Mouse (Mus musculus) myocyte (in vitro differentiated cells): ENCODE data around the gene Kalrn. TPM values are rescaled to one million over a fixed set of nuclear protein-coding genes. Genes with fewer than 3 reads are reported as not detected.
A peak's percentile ranks its signal among the peaks of the same experiment; 100 is the strongest.

Source experiments
- H3K27me3 ChIP-seq: one replicate; pipeline ENCODE4 v1.6.1; 2011; ENCODE audit not compliant: control insufficient read depth, insufficient read depth, insufficient read length
- H3K36me3 ChIP-seq: one replicate; pipeline ENCODE4 v1.6.1; 2011; ENCODE audit not compliant: control insufficient read depth, insufficient read depth
- H3K4me2 ChIP-seq: one replicate; pipeline ENCODE4 v1.6.1; 2011; ENCODE audit warnings: low read depth, control low read depth
- H3K4me3 ChIP-seq: one replicate; pipeline ENCODE4 v1.5.1; 2011; ENCODE audit warnings: mild to moderate bottlenecking, control low read depth, moderate library complexity
- H3K79me2 ChIP-seq: one replicate; pipeline ENCODE4 v1.6.1; 2011; ENCODE audit not compliant: control insufficient read depth, insufficient read depth
- H3ac ChIP-seq: one replicate; pipeline ENCODE4 v1.6.1; 2011; ENCODE audit not compliant: control insufficient read depth, insufficient read length
- CEBPB ChIP-seq: IDR thresholded peaks from 2 replicates; pipeline ENCODE4 v1.6.1; 2011; ENCODE audit warnings: mild to moderate bottlenecking, moderate library complexity; ENCODE audit not compliant: poor library complexity, insufficient read depth, severe bottlenecking
- E2F4 ChIP-seq: IDR thresholded peaks from one replicate; pipeline ENCODE4 v1.6.1; 2011; ENCODE audit warnings: mild to moderate bottlenecking, control low read depth, moderate library complexity; ENCODE audit not compliant: insufficient read depth
- MAX ChIP-seq: IDR thresholded peaks from one replicate; pipeline ENCODE4 v1.6.1; 2011; ENCODE audit warnings: low read depth, mild to moderate bottlenecking, control low read depth
- MYOD1 ChIP-seq, 3 experiments: IDR thresholded peaks; one replicate each; pipeline ENCODE4 v1.6.1; 2011; ENCODE audit warnings: control low read depth in 2 of 3, low read depth in 2 of 3, mild to moderate bottlenecking in 2 of 3, moderate library complexity in 1 of 3; ENCODE audit not compliant: insufficient read length in 2 of 3, control insufficient read depth in 1 of 3
- MYOG ChIP-seq, 3 experiments: IDR thresholded peaks; one replicate each; pipeline ENCODE4 v1.6.1; 2011; ENCODE audit warnings: control low read depth in 2 of 3, low read depth in 2 of 3, mild to moderate bottlenecking in 2 of 3; ENCODE audit not compliant: insufficient read length in 2 of 3, control insufficient read depth in 1 of 3, insufficient read depth in 1 of 3
- POLR2A ChIP-seq: IDR thresholded peaks from one replicate; pipeline ENCODE4 v1.6.1; 2011; ENCODE audit warnings: low read depth, mild to moderate bottlenecking, control low read depth, moderate library complexity; ENCODE audit not compliant: insufficient read length
- POLR2AphosphoS2 ChIP-seq: IDR thresholded peaks from one replicate; pipeline ENCODE4 v1.6.1; 2011; ENCODE audit warnings: low read depth, control low read depth; ENCODE audit not compliant: insufficient read length
- REST ChIP-seq: IDR thresholded peaks from one replicate; pipeline ENCODE4 v1.6.1; 2011; ENCODE audit warnings: mild to moderate bottlenecking, control low read depth, moderate library complexity; ENCODE audit not compliant: insufficient read depth, insufficient read length
- SRF ChIP-seq: IDR thresholded peaks from one replicate; pipeline ENCODE4 v1.6.1; 2011; ENCODE audit warnings: low read depth; ENCODE audit not compliant: control insufficient read depth, insufficient read length
- TCF12 ChIP-seq: IDR thresholded peaks from one replicate; pipeline ENCODE4 v1.6.1; 2011; ENCODE audit warnings: mild to moderate bottlenecking, control low read depth; ENCODE audit not compliant: poor library complexity, insufficient read depth, severe bottlenecking
- TCF3 ChIP-seq: IDR thresholded peaks from one replicate; pipeline ENCODE4 v1.6.1; 2011; ENCODE audit warnings: low read depth, control low read depth; ENCODE audit not compliant: insufficient read length
- USF1 ChIP-seq: IDR thresholded peaks from one replicate; pipeline ENCODE4 v1.6.1; 2011; ENCODE audit warnings: low read depth, mild to moderate bottlenecking, control low read depth, moderate library complexity
- polyA plus RNA-seq: library from polyadenylated mRNA; unstranded; fragments of >200 nt; fragmentation: generic; extraction: Trizol; gene quantifications from one replicate; pipeline ENCODE4 v1.2.1, GENCODE M21; 2012; ENCODE audit warnings: missing spikeins

Gene Kalrn
- polyA plus RNA-seq, 1 experiment: 5.5 TPM

DNA sequence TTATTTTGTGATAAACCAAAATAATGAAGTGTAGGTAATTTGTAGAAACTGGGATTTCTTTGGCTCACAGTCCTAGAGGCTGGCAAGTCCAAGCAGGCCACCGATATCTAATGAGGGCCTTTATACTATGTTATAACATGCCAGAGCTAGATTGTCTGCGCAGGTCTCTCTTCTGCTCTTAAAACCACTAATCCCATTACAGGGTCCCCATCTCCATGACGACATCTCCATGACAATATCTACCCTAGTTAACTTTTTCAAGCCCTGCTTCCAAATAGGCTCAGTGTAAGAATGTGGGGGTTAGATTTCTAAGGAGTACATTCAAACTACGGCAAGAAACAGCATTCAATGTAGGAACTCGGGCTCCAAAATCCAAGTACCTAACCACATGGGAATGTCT, 143.2 kb downstream of the Kalrn start:
- Histone ChIP-seq H3K27me3 (no peaks in the 10 kb centered on the region), H3ac (no peak overlapping the region), H3K79me2 (no peaks in the 10 kb centered on the region), H3K36me3 (no peaks in the 10 kb centered on the region), H3K4me3 (no peak overlapping the region), H3K4me2 (no peak overlapping the region)
- TF ChIP-seq E2F4 (no peak), SRF (no peak), REST (no peak), TCF12 (no peak), USF1 (no peak), MAX (no peak), MYOD1 (IDR thresholded peaks at IDR 0.05; ENCODE audit: control insufficient read depth in 1 of 3, insufficient read length in 2 of 3, low read depth in 2 of 3) (no peak), TCF3 (no peak), POLR2A (no peak), POLR2AphosphoS2 (no peak), MYOG (IDR thresholded peaks at IDR 0.05; ENCODE audit: control insufficient read depth in 1 of 3, insufficient read depth in 1 of 3, insufficient read length in 2 of 3, low read depth in 2 of 3) (no peak), CEBPB (no peak)

DNA sequence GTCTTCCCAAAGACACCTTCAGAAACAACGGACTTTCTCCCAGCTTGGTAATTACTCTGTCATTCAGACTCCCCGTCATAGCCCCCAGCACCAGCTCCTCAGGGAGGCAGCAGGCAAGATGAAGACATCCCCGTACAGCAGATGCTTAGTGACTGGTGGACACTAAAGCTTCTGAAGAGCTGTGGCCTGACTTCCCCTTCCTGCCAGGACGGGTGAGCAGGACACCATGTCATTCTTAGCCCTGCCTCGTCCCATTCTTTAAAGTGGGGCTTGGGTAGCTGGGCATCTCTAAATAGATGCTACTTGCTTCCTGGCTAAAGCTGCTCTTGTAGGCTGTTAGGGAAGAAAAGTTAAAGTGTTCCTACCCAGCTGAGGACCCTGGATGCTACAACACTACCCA, 145.7 kb downstream of the Kalrn start:
- TF ChIP-seq POLR2AphosphoS2 (no peak), MYOD1 (IDR thresholded peaks at IDR 0.05; ENCODE audit: control insufficient read depth in 1 of 3, insufficient read length in 2 of 3, low read depth in 2 of 3) (no peak), SRF (no peak), TCF3 (no peak)

DNA sequence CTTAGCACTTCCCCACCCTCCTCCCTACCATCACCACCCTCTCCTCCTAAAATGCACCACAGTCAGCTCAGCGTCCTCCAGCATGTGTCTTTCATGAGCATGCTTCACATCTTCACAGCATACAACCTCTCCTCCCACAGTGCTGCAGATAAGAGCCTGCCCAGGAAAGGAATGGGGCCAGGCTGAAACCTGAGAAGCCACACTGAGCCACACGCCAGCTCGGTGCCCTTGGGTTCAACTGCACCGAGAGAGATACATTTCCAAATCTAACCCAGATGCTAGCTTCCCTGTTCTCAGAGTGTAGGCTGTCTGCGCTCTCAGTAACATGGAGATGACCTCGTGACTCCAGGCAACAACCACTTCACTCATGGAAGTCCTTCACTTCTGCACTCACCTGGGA, 151.9 kb downstream of the Kalrn start:
- no peaks in the 10 kb centered on the region for H3K79me2 ChIP-seq
- H3K4me2 ChIP-seq: peak overlapping the region; percentile 7
- H3K36me3 ChIP-seq: no peaks in the 10 kb centered on the region
- TF ChIP-seq MYOG (IDR thresholded peaks at IDR 0.05; ENCODE audit: control insufficient read depth in 1 of 3, insufficient read depth in 1 of 3, insufficient read length in 2 of 3, low read depth in 2 of 3) (no peak), TCF12 (no peak), MAX (no peak), USF1 (no peak), MYOD1 (IDR thresholded peaks at IDR 0.05; ENCODE audit: control insufficient read depth in 1 of 3, insufficient read length in 2 of 3, low read depth in 2 of 3) (no peak), REST (no peak), CEBPB (no peak), E2F4 (no peak), SRF (no peak), POLR2AphosphoS2 (no peak), TCF3 (no peak), POLR2A (no peak)
- no peak overlapping the region for H3ac ChIP-seq
- no peak overlapping the region for H3K4me3 ChIP-seq
- H3K27me3 ChIP-seq: no peaks in the 10 kb centered on the region

More for the DNA sequence above, 145.7 kb downstream of the Kalrn start:
- no peaks in the 10 kb centered on the region for H3K27me3 ChIP-seq
- no peak overlapping the region for H3K4me2 ChIP-seq
- no peaks in the 10 kb centered on the region for H3K36me3 ChIP-seq
- H3ac ChIP-seq: no peak overlapping the region
- H3K4me3 ChIP-seq: no peak overlapping the region
- H3K79me2 ChIP-seq: no peaks in the 10 kb centered on the region

DNA sequence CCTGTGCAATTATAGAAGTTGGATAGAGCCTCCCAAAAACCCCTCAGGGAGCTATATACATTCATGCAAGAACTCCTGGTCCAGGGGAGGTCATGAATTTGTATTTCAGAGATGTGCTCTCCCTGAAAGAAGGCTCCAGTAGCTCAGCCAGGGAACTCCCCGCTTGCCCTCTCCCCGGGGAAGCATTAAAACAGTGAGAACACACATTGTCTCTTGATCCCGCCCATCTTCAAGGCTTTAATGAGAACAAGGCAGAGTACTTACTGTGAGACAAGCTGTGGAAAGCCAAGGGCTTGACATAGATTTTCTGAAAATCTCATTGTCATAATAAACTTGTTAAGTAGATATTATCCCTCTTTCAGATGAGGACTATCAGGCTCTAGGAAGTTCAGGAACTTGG, 155.4 kb downstream of the Kalrn start:
- H3K27me3 ChIP-seq: no peaks in the 10 kb centered on the region

DNA sequence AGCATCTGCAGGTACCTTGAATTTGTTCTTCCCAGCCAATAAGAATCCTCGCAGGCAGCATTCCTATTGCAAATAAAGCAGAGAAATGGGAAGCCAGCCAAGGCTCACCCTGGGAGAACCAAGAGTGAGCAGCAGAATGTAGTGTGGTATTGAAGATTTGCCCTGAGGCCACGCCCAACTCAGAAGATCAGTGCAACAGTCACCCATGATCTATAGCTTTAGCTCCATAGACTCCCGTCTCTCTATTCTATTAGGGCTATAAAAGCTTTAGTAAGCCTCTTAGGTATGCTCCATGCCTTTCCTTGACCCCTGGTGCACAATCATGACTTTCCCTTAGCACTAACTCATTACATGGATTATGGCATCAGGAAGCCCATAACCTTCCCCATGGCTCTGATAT, 155.9 kb downstream of the Kalrn start:
- H3ac ChIP-seq: no peak overlapping the region
- no peak overlapping the region for H3K4me2 ChIP-seq
- H3K4me3 ChIP-seq: no peak overlapping the region
- H3K79me2 ChIP-seq: no peaks in the 10 kb centered on the region
- TF ChIP-seq SRF (no peak), TCF12 (no peak), MYOD1 (IDR thresholded peaks at IDR 0.05; ENCODE audit: control insufficient read depth in 1 of 3, insufficient read length in 2 of 3, low read depth in 2 of 3) (no peak), POLR2AphosphoS2 (no peak), CEBPB (no peak), REST (no peak), USF1 (no peak), POLR2A (no peak), E2F4 (no peak), MAX (no peak), TCF3 (no peak), MYOG (IDR thresholded peaks at IDR 0.05; ENCODE audit: control insufficient read depth in 1 of 3, insufficient read depth in 1 of 3, insufficient read length in 2 of 3, low read depth in 2 of 3) (no peak)
- no peaks in the 10 kb centered on the region for H3K36me3 ChIP-seq
- no peaks in the 10 kb centered on the region for H3K27me3 ChIP-seq

More for the DNA sequence above, 155.4 kb downstream of the Kalrn start:
- no peak for TF ChIP-seq TCF12
- no peak for TF ChIP-seq TCF3
- TF ChIP-seq MYOG (IDR thresholded peaks at IDR 0.05; ENCODE audit: control insufficient read depth in 1 of 3, insufficient read depth in 1 of 3, insufficient read length in 2 of 3, low read depth in 2 of 3): no peak
- Histone ChIP-seq H3ac (no peak overlapping the region), H3K4me2 (no peak overlapping the region), H3K36me3 (no peaks in the 10 kb centered on the region), H3K4me3 (no peak overlapping the region), H3K79me2 (no peaks in the 10 kb centered on the region)
